Mouse (Mus musculus) activated CD4-positive, CD25-positive, alpha-beta regulatory T cell, adult 9 weeks (primary cell): ENCODE measurements around the gene Fam47c. TPM values are rescaled to one million over a fixed set of nuclear protein-coding genes. Genes with fewer than 3 reads are reported as not detected.

Experiments
- polyA plus RNA-seq: library from polyadenylated mRNA; unstranded; fragments of 100-300 nt; shearing (Covaris generic); gene quantifications from one replicate; pipeline ENCODE4 v1.2.1, GENCODE M21; 2017

Fam47c gene
- polyA plus RNA-seq = not detected

DNA sequence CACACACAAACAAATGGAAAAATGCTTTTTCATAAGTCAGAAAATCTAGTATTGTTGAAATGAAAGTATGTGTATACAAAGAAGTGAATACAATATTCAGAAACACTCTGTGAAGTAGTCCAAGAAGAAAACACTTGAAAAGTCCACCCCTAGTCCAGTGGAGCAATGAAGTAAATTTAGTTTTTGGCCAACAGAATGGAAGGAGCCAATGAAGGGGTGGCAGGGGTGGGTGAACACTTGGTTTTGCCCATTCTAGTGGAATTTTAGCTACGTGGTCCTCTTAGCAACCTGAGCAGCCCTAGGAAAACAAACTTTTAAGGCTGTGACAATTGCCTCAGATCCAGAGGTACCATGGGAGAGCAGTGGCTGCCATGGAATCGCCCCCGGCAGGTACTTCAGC is at the start of gene Fam47c:
TSS of gene Fam47c (plus strand) at position 301 of the 400 bp plus-strand sequence.

Other genes with a start within 250 kb of the Fam47c start
- 6.4 TPM for gene Prrg1, start 153.9 kb upstream of the Fam47c start, polyA plus RNA-seq